Mouse (Mus musculus) E14TG2a.4 (cell line): ENCODE data around the gene Extl2.
A peak's percentile ranks its signal among the peaks of the same experiment; 100 is the strongest.

Source experiments
- H3K27me3 ChIP-seq: 2 replicates; pipeline ENCODE4 v1.6.1; 2014; ENCODE audit warnings: low read length, control low read depth; ENCODE audit not compliant: insufficient read depth
- H3K36me3 ChIP-seq: 2 replicates; pipeline ENCODE4 v1.6.1; 2014; ENCODE audit warnings: low read length, control low read depth; ENCODE audit not compliant: insufficient read depth
- H3K4me1 ChIP-seq: replicated peaks from 2 replicates; pipeline ENCODE4 v1.6.1; 2014; ENCODE audit warnings: low read depth, low read length, control low read depth
- H3K4me3 ChIP-seq: replicated peaks from 2 replicates; pipeline ENCODE4 v1.5.1; 2014; ENCODE audit warnings: mild to moderate bottlenecking, low read length
- H3K9me3 ChIP-seq: 2 replicates; pipeline ENCODE4 v1.6.1; 2014; ENCODE audit warnings: low read length, control low read depth
- CTCF ChIP-seq: conservative IDR thresholded peaks from 2 replicates; pipeline ENCODE4 v1.5.1; 2014; ENCODE audit warnings: low read length
- NANOG ChIP-seq: IDR thresholded peaks from 2 replicates; pipeline ENCODE4 v1.6.1; 2014; ENCODE audit warnings: borderline replicate concordance, low read length, mixed read lengths
- POU5F1 ChIP-seq: IDR thresholded peaks from 2 replicates; pipeline ENCODE4 v1.6.1; 2014; ENCODE audit warnings: low read length, borderline replicate concordance

The Extl2 gene

DNA sequence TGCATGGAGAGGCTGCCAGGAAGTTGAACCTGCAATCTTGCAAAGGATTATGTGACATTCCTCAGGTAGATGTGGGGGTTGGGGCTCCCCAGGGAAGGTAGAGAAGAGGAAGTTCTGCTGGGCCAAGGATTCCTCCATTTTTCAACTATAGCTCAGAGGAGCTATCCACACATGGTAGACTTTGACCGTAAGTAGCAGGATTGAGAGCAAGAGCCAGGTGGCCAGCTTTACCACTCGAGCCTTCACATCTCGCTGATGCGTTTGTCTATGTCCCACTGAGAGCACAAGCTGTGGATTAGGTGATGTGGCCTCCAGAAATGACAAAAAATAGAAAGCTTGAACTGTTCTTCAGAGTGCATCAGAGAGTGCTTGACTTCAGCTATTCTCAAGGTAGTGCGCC is 11.9 kb downstream of the Extl2 start:
- Histone ChIP-seq H3K4me3 (no peak overlapping the region), H3K4me1 (peaks cover 7% of the 10 kb centered on the region), H3K27me3 (no peaks in the 10 kb centered on the region), H3K36me3 (no peaks in the 10 kb centered on the region), H3K9me3 (no peaks in the 10 kb centered on the region)
- TF ChIP-seq POU5F1 = no peak
- no peak for TF ChIP-seq NANOG
- no peak for TF ChIP-seq CTCF

DNA sequence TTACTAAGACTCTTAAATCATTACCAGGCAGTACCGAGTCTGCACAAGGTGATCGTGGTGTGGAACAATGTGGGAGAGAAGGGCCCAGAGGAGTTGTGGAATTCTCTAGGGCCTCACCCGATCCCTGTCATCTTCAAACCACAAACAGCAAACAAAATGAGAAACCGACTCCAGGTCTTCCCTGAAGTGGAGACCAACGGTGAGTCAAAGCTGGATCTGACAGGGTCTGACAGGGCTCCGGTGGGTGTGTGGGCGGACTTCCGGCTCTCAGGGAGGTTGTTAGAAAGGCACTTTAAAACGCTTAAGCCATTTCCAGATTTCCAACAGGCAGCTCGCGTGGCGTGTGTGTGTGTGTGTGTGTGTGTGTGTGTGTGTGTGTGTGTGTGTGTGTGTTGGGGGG is 17.0 kb downstream of the Extl2 start:
- Histone ChIP-seq H3K36me3 (peaks cover 3% of the 10 kb centered on the region; the same call in 1 of the 2 replicates), H3K4me1 (peaks cover 17% of the 10 kb centered on the region), H3K4me3 (no peak overlapping the region), H3K9me3 (no peaks in the 10 kb centered on the region), H3K27me3 (no peaks in the 10 kb centered on the region)
- no peak for TF ChIP-seq NANOG
- no peak for TF ChIP-seq POU5F1
- no peak for TF ChIP-seq CTCF

DNA sequence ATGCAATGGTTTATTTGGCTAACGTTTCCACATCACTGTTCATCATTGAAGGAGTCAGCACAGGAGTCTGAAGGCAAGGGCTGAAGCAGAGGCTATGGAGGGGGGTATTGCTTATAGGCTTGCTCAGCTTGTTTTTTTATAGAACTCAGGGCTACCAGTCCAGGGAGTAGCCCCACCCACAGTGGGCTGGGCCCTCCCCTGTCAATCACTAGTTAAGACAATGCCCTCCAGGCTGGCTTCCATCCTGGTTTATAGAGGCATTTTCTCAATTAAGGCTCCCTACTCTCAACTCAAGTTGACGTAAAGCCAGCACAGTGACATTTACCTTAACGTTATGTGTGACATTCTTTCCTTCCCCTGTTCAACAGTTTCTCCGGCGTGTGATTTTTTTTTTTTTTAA is 17.4 kb downstream of the Extl2 start:
- Histone ChIP-seq H3K27me3 (no peaks in the 10 kb centered on the region), H3K9me3 (no peaks in the 10 kb centered on the region), H3K4me3 (no peak overlapping the region), H3K36me3 (peaks cover 3% of the 10 kb centered on the region; the same call in 1 of the 2 replicates), H3K4me1 (peaks cover 17% of the 10 kb centered on the region)
- no peak for TF ChIP-seq NANOG
- TF ChIP-seq CTCF = no peak
- TF ChIP-seq POU5F1 = no peak

DNA sequence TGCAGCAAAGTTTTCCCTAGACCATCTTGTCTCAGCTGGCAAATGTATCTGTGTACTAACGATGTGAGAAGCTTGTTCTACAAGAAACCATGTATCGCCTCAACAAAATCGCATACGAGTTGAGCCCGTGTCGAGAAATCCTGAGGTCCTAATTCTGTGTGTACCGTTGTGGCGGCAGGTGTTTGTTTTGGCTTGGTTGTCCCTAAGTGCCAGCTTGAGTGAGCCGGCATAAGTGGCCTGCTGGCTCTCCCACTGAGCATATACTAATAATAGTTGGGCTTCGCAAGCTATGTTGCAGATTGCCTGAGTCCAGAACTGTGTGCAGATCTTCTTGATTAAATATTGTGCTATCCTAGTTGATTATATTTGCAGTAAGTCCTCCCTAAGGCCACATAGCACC is 18.4 kb downstream of the Extl2 start:
- Histone ChIP-seq H3K4me3 (no peak overlapping the region), H3K36me3 (peaks cover 3% of the 10 kb centered on the region; the same call in 1 of the 2 replicates), H3K27me3 (no peaks in the 10 kb centered on the region), H3K4me1 (peaks cover 17% of the 10 kb centered on the region), H3K9me3 (no peaks in the 10 kb centered on the region)
- no peak for TF ChIP-seq NANOG
- no peak for TF ChIP-seq POU5F1
- no peak for TF ChIP-seq CTCF

DNA sequence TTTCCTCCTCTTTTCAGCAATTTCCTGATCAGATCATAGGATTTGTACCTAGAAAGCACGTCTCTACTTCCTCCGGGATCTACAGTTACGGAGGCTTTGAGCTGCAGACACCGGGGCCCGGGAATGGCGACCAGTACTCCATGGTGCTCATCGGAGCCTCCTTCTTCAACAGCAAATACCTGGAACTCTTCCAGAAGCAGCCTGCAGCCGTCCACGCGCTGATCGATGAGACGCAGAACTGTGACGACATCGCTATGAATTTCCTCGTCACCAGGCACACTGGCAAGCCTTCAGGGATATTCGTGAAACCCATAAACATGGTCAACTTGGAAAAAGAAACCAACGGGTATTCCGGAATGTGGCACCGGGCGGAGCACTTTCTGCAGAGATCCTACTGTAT is 19.7 kb downstream of the Extl2 start:
- TF ChIP-seq CTCF (no peak), NANOG (no peak), POU5F1 (no peak)
- peaks cover 3% of the 10 kb centered on the region; the same call in 1 of the 2 replicates for H3K36me3 ChIP-seq
- peaks cover 17% of the 10 kb centered on the region for H3K4me1 ChIP-seq
- H3K27me3 ChIP-seq = no peaks in the 10 kb centered on the region
- no peak overlapping the region for H3K4me3 ChIP-seq
- no peaks in the 10 kb centered on the region for H3K9me3 ChIP-seq

DNA sequence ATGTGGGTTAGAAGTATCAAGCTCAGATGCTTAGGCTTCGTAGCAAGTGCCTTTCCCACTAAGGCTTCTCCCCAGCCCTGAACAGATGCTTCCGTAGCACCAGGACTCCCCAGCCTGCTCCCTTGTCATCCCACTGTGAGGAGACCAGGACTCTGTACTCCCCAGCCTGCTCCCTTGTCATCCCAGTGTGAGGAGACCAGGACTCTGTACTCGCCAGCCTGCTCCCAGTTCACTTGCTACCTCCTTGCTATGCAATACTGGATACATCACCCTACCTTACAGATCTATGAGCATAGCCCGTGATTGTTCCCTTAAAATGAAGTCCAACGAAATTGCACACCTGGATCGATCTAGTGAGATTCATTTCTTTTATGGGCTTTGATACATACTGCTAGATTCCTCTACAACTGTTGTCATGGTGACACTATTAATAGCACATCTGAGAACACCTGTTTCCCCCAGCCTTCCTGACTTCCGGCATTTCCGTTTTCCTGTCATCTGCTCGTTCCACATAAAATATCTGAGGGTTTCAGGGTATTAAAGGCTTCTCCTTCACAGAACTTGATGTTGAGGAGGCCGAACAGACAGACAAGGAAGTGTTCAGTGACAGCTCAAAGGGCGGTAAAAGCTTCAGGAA is 23.0 kb downstream of the Extl2 start:
- no peaks in the 10 kb centered on the region for H3K9me3 ChIP-seq
- no peak for TF ChIP-seq NANOG
- TF ChIP-seq POU5F1 = no peak
- no peak for TF ChIP-seq CTCF
- peaks cover 3% of the 10 kb centered on the region; the same call in 1 of the 2 replicates for H3K36me3 ChIP-seq
- peaks cover 5% of the 10 kb centered on the region for H3K4me1 ChIP-seq
- H3K4me3 ChIP-seq = no peak overlapping the region
- H3K27me3 ChIP-seq = 0 out of 2 replicates have a peak, but pooled peaks cover 5% of the 10 kb centered on the region

DNA sequence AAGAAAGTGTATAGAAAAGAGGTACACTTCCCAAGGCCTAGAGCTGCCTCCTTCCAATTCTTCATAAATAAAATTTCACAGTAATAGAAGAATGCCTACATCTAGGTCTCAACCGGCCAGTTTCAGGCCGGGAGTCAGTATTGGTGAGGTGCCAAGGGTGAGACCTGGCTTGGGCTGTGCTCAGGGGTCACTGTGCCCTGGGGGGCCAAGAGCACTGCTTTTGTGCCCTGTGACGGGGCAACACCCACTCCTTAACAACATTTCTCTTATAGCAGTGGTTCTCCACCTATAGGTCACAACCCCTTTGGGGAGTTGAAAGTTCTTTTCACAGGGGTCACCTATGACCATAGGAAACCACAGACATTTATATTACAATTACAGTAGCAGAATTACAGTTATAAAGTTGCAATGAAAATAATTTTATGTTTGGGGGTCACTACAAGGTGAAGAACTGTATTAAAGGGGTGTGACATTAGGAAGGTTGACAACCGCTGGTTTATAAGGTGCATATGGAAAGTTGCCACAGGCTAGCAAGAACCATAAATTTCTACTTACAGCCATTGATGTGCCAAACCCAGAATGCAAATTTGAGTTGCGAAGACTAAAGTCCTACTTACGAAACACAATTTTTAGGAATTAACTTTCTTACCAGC is 26.1 kb downstream of the Extl2 start:
- Histone ChIP-seq H3K4me3 (no peak overlapping the region), H3K4me1 (no peaks in the 10 kb centered on the region), H3K36me3 (no peaks in the 10 kb centered on the region), H3K27me3 (0 out of 2 replicates have a peak, but pooled peaks cover 5% of the 10 kb centered on the region), H3K9me3 (peaks cover 7% of the 10 kb centered on the region; the same call in 1 of the 2 replicates)
- TF ChIP-seq CTCF (peak; percentile 45; the same call in 1 of the 2 replicates), NANOG (no peak)

DNA sequence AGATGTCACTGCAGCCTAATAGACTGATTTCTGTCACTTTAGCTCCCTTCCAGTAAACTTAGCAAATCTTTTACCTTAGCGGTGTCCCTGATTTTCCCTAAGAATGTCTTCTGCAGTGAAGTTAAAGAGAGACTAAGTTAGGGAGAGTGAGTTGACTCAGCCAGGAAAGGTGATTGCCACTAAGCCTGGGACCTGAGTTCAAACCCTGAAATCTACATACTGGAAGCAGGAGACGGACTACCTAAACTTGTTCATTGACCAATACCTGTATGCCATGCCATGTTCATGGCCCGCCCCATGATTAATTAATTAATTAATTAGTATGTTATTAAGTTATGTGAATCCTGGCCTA is 26.6 kb downstream of the Extl2 start:
- H3K4me3 ChIP-seq = no peak overlapping the region
- no peaks in the 10 kb centered on the region for H3K36me3 ChIP-seq
- H3K27me3 ChIP-seq = 0 out of 2 replicates have a peak, but pooled peaks cover 5% of the 10 kb centered on the region
- H3K9me3 ChIP-seq = peaks cover 7% of the 10 kb centered on the region; the same call in 1 of the 2 replicates
- TF ChIP-seq POU5F1 (no peak), CTCF (no peak; the same call in 1 of the 2 replicates), NANOG (no peak)
- no peaks in the 10 kb centered on the region for H3K4me1 ChIP-seq
